Mouse (Mus musculus): Measurements from ENCODE around the gene Cdk5rap2. TPM values are rescaled to one million over a fixed set of nuclear protein-coding genes. Genes with fewer than 3 reads are reported as not detected.

The Cdk5rap2 gene
- 23.9 and 35.3 TPM in 2 replicates for total RNA-seq (2012; rRNA removed)

DNA sequence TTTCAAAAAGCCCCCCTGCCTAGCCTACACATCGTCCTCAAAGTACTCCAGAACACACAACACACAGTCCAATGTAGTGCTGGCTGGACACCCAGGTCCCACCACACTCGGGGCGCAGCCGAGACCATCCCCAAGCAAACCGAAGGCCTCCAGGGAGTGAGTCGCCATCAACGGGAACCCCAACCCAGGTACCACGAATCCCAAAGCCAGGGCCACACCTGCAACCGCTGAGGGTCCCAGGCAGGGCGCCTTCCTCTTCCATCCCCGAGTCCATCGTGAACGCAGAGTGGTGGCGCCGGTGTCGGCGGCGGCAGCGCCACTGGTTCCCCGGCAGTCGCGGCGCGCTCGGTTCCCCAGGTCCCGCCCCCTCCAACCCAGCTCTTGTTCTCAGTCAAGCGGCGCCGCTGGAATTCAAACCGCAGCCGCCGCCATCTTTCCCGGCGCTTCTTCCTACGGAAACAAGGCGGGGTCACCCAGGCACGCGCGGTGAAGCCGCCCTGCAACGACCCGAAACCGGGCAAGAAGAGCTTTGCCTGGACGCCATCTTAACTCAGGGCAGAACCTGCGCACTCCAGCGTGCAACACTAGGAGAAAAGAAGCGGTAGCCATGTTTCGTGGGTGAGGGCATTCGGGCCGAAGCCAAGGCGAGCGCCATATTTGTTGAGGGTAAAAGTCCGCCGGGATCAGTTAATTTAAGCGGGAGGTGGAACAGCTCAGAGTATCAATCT lies at the start of gene Cdk5rap2:
TSS of gene Cdk5rap2 (minus strand) at position 450 of the 728 bp plus-strand sequence.
- peak within 1 kb of the TSS; percentile 71 to 99 for H3K4me3 ChIP-seq (ENCODE audit: insufficient read depth in 1 of 2, low read depth in 1 of 2, low read length in 2 of 2, poor library complexity in 1 of 2, severe bottlenecking in 1 of 2)
- peak; percentile 92 for DNase-seq (ENCODE audit: low read depth, low spot score)
- H3K27ac ChIP-seq (ENCODE audit: insufficient read depth, low read depth, low read length, poor library complexity, severe bottlenecking), result no peak within 1 kb of the TSS
- 0 out of 2 replicates have a peak, but pooled peaks cover 1% of the 10 kb centered on the region for H3K36me3 ChIP-seq (ENCODE audit: control insufficient read depth, insufficient read depth, low read length, poor library complexity, severe bottlenecking)
- no peaks in the 10 kb centered on the region for H3K9me3 ChIP-seq (ENCODE audit: control insufficient read depth, insufficient read depth, low read depth, low read length)
- peak; percentile 96 for TF ChIP-seq HCFC1 (IDR thresholded peaks at IDR 0.05; ENCODE audit: borderline replicate concordance, insufficient read depth, low read length)
- no peak for TF ChIP-seq MAFK (IDR thresholded peaks at IDR 0.05; ENCODE audit: insufficient read depth, low read depth, low read length)
- in situ Hi-C loops (cut with MboI; ENCODE audit: low sequenced_read_pairs in 2 of 2, unreplicated experiment in 2 of 2), result no loop called here
- peaks cover 0 to 2% of the 10 kb centered on the region in 2 experiments; a peak in 1 of 4 replicates for H3K4me1 ChIP-seq (ENCODE audit: control insufficient read depth in 2 of 2, insufficient read depth in 2 of 2, low read length in 2 of 2, poor library complexity in 1 of 2)
- peak within 1 kb of the TSS; percentile 75 for H3K9ac ChIP-seq (ENCODE audit: insufficient read depth, low read depth, low read length, poor library complexity, severe bottlenecking)

DNA sequence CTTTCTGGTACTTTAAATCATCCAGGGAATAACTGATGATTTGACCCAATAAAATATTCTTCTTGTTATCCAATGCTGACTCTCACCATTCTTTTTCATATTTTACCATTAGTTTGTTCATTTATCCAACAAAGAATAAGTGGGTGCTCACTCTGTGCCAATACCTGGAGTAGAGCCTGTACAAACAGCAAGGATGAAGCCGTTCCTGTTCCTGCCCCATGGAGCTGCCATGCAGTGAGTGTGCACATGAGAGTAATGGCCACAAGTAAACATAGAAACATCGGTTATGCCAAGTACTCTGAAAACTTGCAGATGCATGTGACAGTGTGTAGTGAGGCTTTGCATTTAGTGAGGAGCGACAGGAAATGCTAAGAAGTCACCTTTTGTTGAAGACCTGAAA lies 41.9 kb upstream of the Cdk5rap2 start:
- in situ Hi-C loops (cut with MboI; ENCODE audit: low sequenced_read_pairs in 2 of 2, unreplicated experiment in 2 of 2), result no loop called here
- no peaks in the 10 kb centered on the region for H3K4me1 ChIP-seq (ENCODE audit: control insufficient read depth in 2 of 2, insufficient read depth in 2 of 2, low read length in 2 of 2, poor library complexity in 1 of 2)
- no peak overlapping the region for H3K4me3 ChIP-seq (ENCODE audit: insufficient read depth in 1 of 2, low read depth in 1 of 2, low read length in 2 of 2, poor library complexity in 1 of 2, severe bottlenecking in 1 of 2)
- no peak for TF ChIP-seq ZNF384 (IDR thresholded peaks at IDR 0.05; ENCODE audit: low read depth, low read length)
- TF ChIP-seq CHD2 (IDR thresholded peaks at IDR 0.05; ENCODE audit: low read depth, low read length), result no peak
- TF ChIP-seq MAFK (IDR thresholded peaks at IDR 0.05; ENCODE audit: insufficient read depth, low read depth, low read length), result no peak
- no peak for TF ChIP-seq ZC3H11A (IDR thresholded peaks at IDR 0.05; ENCODE audit: borderline replicate concordance, low read depth, low read length)
- TF ChIP-seq HCFC1 (IDR thresholded peaks at IDR 0.05; ENCODE audit: borderline replicate concordance, insufficient read depth, low read length), result no peak
- H3K36me3 ChIP-seq (ENCODE audit: control insufficient read depth, insufficient read depth, low read length, poor library complexity, severe bottlenecking), result no peaks in the 10 kb centered on the region
- no peak overlapping the region for H3K9ac ChIP-seq (ENCODE audit: insufficient read depth, low read depth, low read length, poor library complexity, severe bottlenecking)
- no peaks in the 10 kb centered on the region for H3K9me3 ChIP-seq (ENCODE audit: control insufficient read depth, insufficient read depth, low read depth, low read length)
- H3K27ac ChIP-seq (ENCODE audit: insufficient read depth, low read depth, low read length, poor library complexity, severe bottlenecking), result no peak overlapping the region
- no peak for DNase-seq (ENCODE audit: low read depth, low spot score)

DNA sequence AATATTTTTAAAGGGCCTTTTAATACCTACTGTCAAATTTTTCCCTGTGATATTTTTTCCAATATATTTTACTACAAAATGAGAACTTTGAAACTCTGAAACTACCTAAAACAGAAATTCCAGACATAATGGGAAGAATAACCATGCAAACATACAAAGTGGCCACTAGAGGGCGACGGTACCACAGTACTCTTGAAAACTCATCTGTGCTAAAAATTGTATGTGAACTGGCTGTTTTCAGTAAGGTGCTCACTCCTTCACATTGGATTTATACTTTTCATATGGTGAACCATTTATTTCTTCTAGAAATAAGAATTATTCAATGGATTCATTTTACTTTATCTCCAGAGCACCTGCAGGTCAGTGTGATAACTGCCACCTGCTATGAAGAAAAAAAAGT lies 41.5 kb upstream of the Cdk5rap2 start:
- no peak overlapping the region for H3K4me3 ChIP-seq (ENCODE audit: insufficient read depth in 1 of 2, low read depth in 1 of 2, low read length in 2 of 2, poor library complexity in 1 of 2, severe bottlenecking in 1 of 2)
- H3K27ac ChIP-seq (ENCODE audit: insufficient read depth, low read depth, low read length, poor library complexity, severe bottlenecking), result no peak overlapping the region
- no peaks in the 10 kb centered on the region for H3K4me1 ChIP-seq (ENCODE audit: control insufficient read depth in 2 of 2, insufficient read depth in 2 of 2, low read length in 2 of 2, poor library complexity in 1 of 2)
- H3K9me3 ChIP-seq (ENCODE audit: control insufficient read depth, insufficient read depth, low read depth, low read length), result no peaks in the 10 kb centered on the region
- in situ Hi-C loops (cut with MboI; ENCODE audit: low sequenced_read_pairs in 2 of 2, unreplicated experiment in 2 of 2), result no loop called here
- DNase-seq (ENCODE audit: low read depth, low spot score), result peak; percentile 27
- TF ChIP-seq MAFK (IDR thresholded peaks at IDR 0.05; ENCODE audit: insufficient read depth, low read depth, low read length) (no peak), HCFC1 (IDR thresholded peaks at IDR 0.05; ENCODE audit: borderline replicate concordance, insufficient read depth, low read length) (no peak), ZC3H11A (IDR thresholded peaks at IDR 0.05; ENCODE audit: borderline replicate concordance, low read depth, low read length) (peak; percentile 37; the same call in 1 of the 2 replicates), ZNF384 (IDR thresholded peaks at IDR 0.05; ENCODE audit: low read depth, low read length) (no peak)
- H3K36me3 ChIP-seq (ENCODE audit: control insufficient read depth, insufficient read depth, low read length, poor library complexity, severe bottlenecking), result no peaks in the 10 kb centered on the region
- H3K9ac ChIP-seq (ENCODE audit: insufficient read depth, low read depth, low read length, poor library complexity, severe bottlenecking), result no peak overlapping the region

DNA sequence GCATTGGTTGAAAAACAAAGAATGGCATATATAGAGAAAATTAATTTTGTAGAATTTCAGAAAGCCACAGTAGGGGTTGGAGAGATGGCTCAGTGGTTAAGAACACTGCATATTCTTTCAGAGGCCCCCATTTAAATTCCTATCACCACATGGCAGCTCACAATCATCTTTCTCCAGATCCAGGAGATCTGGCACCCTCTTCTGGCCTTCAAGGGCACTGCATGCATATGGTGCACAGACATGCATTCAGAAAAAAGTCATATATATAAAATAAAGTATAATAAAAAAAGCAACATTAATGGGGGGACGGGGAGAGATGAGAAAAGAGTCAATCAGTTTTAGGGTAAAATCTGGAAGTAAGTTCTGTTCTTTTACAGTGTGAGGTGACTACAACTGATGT lies 39.4 kb upstream of the Cdk5rap2 start:
- Histone ChIP-seq H3K27ac (ENCODE audit: insufficient read depth, low read depth, low read length, poor library complexity, severe bottlenecking) (no peak overlapping the region), H3K4me3 (ENCODE audit: insufficient read depth in 1 of 2, low read depth in 1 of 2, low read length in 2 of 2, poor library complexity in 1 of 2, severe bottlenecking in 1 of 2) (no peak overlapping the region), H3K4me1 (ENCODE audit: control insufficient read depth in 2 of 2, insufficient read depth in 2 of 2, low read length in 2 of 2, poor library complexity in 1 of 2) (no peaks in the 10 kb centered on the region), H3K36me3 (ENCODE audit: control insufficient read depth, insufficient read depth, low read length, poor library complexity, severe bottlenecking) (no peaks in the 10 kb centered on the region), H3K9ac (ENCODE audit: insufficient read depth, low read depth, low read length, poor library complexity, severe bottlenecking) (no peak overlapping the region), H3K9me3 (ENCODE audit: control insufficient read depth, insufficient read depth, low read depth, low read length) (no peaks in the 10 kb centered on the region)
- TF ChIP-seq ZC3H11A (IDR thresholded peaks at IDR 0.05; ENCODE audit: borderline replicate concordance, low read depth, low read length) (no peak), ZNF384 (IDR thresholded peaks at IDR 0.05; ENCODE audit: low read depth, low read length) (no peak), CHD2 (IDR thresholded peaks at IDR 0.05; ENCODE audit: low read depth, low read length) (no peak), MAFK (IDR thresholded peaks at IDR 0.05; ENCODE audit: insufficient read depth, low read depth, low read length) (no peak), HCFC1 (IDR thresholded peaks at IDR 0.05; ENCODE audit: borderline replicate concordance, insufficient read depth, low read length) (no peak)
- DNase-seq (ENCODE audit: low read depth, low spot score), result peak; percentile 16
- in situ Hi-C loops (cut with MboI; ENCODE audit: low sequenced_read_pairs in 2 of 2, unreplicated experiment in 2 of 2), result no loop called here
